Mouse (Mus musculus): ENCODE measurements at regions not wholly inside any gene's neighbourhood (a gene's known extent, or its start where the extent isn't known, plus 50 kb on each side); places are given as distances from the start of the nearest gene placed in this dataset.

DNA sequence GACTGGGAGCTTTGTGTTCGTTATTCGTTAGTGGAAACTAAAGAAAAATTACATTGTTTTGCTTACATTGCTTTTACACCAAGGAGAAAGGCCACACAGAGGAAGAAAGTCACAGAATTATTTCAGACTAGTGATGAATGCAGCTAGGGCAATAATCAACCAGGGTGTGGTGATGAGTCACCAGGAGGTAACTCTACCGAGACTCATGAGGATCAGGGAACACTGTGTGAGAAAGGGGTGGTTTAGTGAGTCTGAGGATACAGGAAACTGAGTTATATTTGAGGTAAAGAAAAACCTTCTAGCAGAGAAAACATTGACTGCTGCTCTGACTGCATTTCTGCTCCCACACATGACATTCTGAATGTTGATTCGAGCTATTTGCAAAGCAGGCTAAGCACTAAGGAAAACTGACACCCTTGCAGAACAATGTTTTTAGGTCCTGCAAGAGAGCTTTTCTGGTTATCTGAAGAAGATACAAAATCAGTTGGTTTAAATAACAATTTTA, 87.1 kb upstream of the Ldb2 start:
- H3K4me1 ChIP-seq (ENCODE audit: control insufficient read depth, low read depth, low read length), result no peaks in the 10 kb centered on the region
- H3K9me3 ChIP-seq (replicated peaks; ENCODE audit: control insufficient read depth, low read length), result no peaks in the 10 kb centered on the region
- no peaks in the 10 kb centered on the region for H3K36me3 ChIP-seq (ENCODE audit: control insufficient read depth, insufficient read depth)
- H3K4me2 ChIP-seq (ENCODE audit: low read depth, low read length), result no peak overlapping the region
- no peak overlapping the region for H3K4me3 ChIP-seq (ENCODE audit: low read depth, low read length)
- no peaks in the 10 kb centered on the region for H3K27me3 ChIP-seq (ENCODE audit: control insufficient read depth, insufficient read depth, low read depth, low read length)
- 53% methylated on average over 4 of the region's 4 CpGs for WGBS (ENCODE audit: insufficient replicate concordance)
- no peak overlapping the region for H3K27ac ChIP-seq (ENCODE audit: low read length)
- no peak overlapping the region for H3K9ac ChIP-seq (ENCODE audit: low read depth, low read length)
- no peak for ATAC-seq (ENCODE audit: low read depth)

DNA sequence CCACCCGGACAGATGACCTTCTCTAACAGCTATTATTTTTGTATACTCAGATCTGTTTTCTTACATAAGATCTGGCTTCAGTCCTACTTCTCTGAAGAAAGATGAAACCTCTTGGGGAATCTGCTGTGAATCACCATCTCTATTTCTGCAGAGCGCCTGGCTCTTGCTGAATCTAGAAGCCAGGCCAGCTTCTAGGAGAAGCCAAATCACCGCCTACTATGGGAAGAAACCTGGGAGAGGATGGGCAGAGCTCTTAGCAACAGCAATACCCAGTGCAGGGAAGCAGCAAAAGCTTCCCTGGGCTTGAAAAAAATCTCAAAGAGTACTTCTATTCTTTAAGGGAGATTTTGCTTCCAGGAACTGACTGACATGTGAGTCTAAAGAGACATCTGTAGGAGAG, 77.5 kb upstream of the Ldb2 start:
- Histone ChIP-seq H3K4me3 (ENCODE audit: low read depth, low read length) (no peak overlapping the region), H3K9ac (ENCODE audit: low read depth, low read length) (no peak overlapping the region), H3K27me3 (ENCODE audit: control insufficient read depth, insufficient read depth, low read depth, low read length) (no peaks in the 10 kb centered on the region), H3K27ac (ENCODE audit: low read length) (no peak overlapping the region), H3K36me3 (ENCODE audit: control insufficient read depth, insufficient read depth) (no peaks in the 10 kb centered on the region), H3K9me3 (replicated peaks; ENCODE audit: control insufficient read depth, low read length) (no peaks in the 10 kb centered on the region), H3K4me2 (ENCODE audit: low read depth, low read length) (no peak overlapping the region), H3K4me1 (ENCODE audit: control insufficient read depth, low read depth, low read length) (no peaks in the 10 kb centered on the region)
- ATAC-seq (ENCODE audit: low read depth), result no peak
- WGBS (ENCODE audit: insufficient replicate concordance), result 58% methylated on average over 3 of the region's 3 CpGs

DNA sequence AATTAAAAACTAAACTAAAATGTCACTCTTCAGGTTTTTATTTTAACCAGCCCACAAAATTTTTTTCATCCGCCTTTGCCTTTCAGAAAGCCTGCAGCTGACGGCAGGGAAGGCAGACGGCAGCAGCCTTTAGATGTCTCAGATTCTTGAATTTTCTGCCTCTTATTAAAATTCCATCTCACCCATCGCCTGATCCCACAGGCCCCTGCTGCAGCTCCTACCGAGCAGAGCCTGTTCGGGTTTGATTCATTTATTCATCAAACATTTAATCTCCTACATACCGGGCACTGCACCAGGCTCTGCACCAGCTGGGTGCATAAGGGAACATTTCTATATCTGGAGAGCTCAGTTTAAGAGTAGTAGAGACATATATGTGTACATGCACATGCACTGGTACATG, 72.8 kb upstream of the Ldb2 start:
- H3K9ac ChIP-seq (ENCODE audit: low read depth, low read length), result no peak overlapping the region
- no peak overlapping the region for H3K4me3 ChIP-seq (ENCODE audit: low read depth, low read length)
- no peaks in the 10 kb centered on the region for H3K9me3 ChIP-seq (replicated peaks; ENCODE audit: control insufficient read depth, low read length)
- no peaks in the 10 kb centered on the region for H3K4me1 ChIP-seq (ENCODE audit: control insufficient read depth, low read depth, low read length)
- WGBS (ENCODE audit: insufficient replicate concordance), result 59% methylated on average over 7 of the region's 7 CpGs
- H3K27ac ChIP-seq (ENCODE audit: low read length), result no peak overlapping the region
- no peak overlapping the region for H3K4me2 ChIP-seq (ENCODE audit: low read depth, low read length)
- no peaks in the 10 kb centered on the region for H3K27me3 ChIP-seq (ENCODE audit: control insufficient read depth, insufficient read depth, low read depth, low read length)
- H3K36me3 ChIP-seq (ENCODE audit: control insufficient read depth, insufficient read depth), result no peaks in the 10 kb centered on the region
- ATAC-seq (ENCODE audit: low read depth), result no peak

DNA sequence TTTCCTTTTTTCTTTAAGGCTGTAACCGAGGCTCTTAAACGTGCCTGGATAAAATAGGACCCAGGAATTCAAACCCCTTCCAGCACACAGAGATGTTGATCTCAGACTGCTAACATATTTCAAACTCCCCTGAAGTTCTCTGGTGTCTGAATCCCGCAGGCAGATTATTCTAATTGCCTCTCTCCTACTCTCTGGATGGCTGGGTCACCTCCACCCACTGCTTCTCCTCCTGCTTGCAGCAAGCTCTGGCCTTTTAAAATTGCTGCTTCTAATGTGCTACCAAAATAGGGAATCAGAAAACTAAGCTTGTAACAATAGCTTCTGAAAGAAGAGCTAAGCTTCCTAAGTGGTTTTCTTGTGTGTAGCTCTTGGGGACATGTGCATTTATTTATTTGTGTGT, 64.4 kb upstream of the Ldb2 start:
- no peaks in the 10 kb centered on the region for H3K4me1 ChIP-seq (ENCODE audit: control insufficient read depth, low read depth, low read length)
- no peak for ATAC-seq (ENCODE audit: low read depth)
- H3K9ac ChIP-seq (ENCODE audit: low read depth, low read length), result no peak overlapping the region
- H3K27ac ChIP-seq (ENCODE audit: low read length), result no peak overlapping the region
- no peak overlapping the region for H3K4me2 ChIP-seq (ENCODE audit: low read depth, low read length)
- no peak overlapping the region for H3K4me3 ChIP-seq (ENCODE audit: low read depth, low read length)
- H3K9me3 ChIP-seq (replicated peaks; ENCODE audit: control insufficient read depth, low read length), result no peaks in the 10 kb centered on the region
- H3K36me3 ChIP-seq (ENCODE audit: control insufficient read depth, insufficient read depth), result no peaks in the 10 kb centered on the region
- no peaks in the 10 kb centered on the region for H3K27me3 ChIP-seq (ENCODE audit: control insufficient read depth, insufficient read depth, low read depth, low read length)
- WGBS (ENCODE audit: insufficient replicate concordance), result 40% methylated on average over 3 of the region's 3 CpGs

DNA sequence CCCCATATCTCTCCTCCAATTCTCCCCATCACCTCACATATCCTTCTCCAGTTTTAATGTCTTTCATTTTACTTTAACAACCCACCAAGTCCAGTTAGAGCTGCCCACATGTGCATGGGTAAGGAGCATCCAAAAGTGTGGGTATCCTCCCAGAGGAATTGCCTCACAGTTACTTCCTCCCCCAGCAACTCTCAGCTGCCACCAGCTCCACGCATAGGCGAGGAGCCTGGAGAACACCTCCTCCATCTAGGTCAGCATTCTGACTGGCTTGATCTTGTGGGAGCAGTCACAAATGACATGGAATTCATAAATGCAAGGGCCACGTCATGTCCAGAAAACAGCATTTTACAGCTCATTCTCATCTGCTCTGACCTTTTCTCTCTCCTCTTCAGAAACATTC, 63.9 kb upstream of the Ldb2 start:
- Histone ChIP-seq H3K36me3 (ENCODE audit: control insufficient read depth, insufficient read depth) (no peaks in the 10 kb centered on the region), H3K27me3 (ENCODE audit: control insufficient read depth, insufficient read depth, low read depth, low read length) (no peaks in the 10 kb centered on the region), H3K9ac (ENCODE audit: low read depth, low read length) (no peak overlapping the region), H3K9me3 (replicated peaks; ENCODE audit: control insufficient read depth, low read length) (no peaks in the 10 kb centered on the region), H3K4me1 (ENCODE audit: control insufficient read depth, low read depth, low read length) (no peaks in the 10 kb centered on the region), H3K4me2 (ENCODE audit: low read depth, low read length) (no peak overlapping the region), H3K27ac (ENCODE audit: low read length) (no peak overlapping the region), H3K4me3 (ENCODE audit: low read depth, low read length) (no peak overlapping the region)
- WGBS (ENCODE audit: insufficient replicate concordance), result 59% methylated on average over 3 of the region's 3 CpGs
- ATAC-seq (ENCODE audit: low read depth), result no peak

DNA sequence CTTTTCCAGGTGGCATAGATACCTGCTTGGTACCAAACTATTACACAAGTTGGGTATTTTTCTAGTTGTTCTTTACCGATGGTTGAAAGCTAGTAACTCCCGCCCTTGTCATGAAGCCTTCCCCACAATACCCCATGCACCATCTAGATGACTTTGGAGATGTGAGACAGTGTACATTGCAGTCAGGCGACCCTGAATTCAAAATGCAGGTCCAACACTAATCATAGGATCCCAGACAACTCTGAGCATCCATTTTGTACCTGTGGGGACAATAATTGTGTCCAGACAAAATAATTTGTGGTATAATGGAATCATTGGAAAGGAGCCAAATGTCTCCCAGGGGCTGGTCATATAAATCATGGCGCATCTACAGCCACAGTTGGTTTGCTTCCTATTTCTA, 54.7 kb upstream of the Ldb2 start:
- H3K4me3 ChIP-seq (ENCODE audit: low read depth, low read length), result no peak overlapping the region
- no peaks in the 10 kb centered on the region for H3K36me3 ChIP-seq (ENCODE audit: control insufficient read depth, insufficient read depth)
- no peaks in the 10 kb centered on the region for H3K9me3 ChIP-seq (replicated peaks; ENCODE audit: control insufficient read depth, low read length)
- no peak overlapping the region for H3K27ac ChIP-seq (ENCODE audit: low read length)
- no peaks in the 10 kb centered on the region for H3K27me3 ChIP-seq (ENCODE audit: control insufficient read depth, insufficient read depth, low read depth, low read length)
- ATAC-seq (ENCODE audit: low read depth), result no peak
- no peak overlapping the region for H3K9ac ChIP-seq (ENCODE audit: low read depth, low read length)
- no peak overlapping the region for H3K4me2 ChIP-seq (ENCODE audit: low read depth, low read length)
- H3K4me1 ChIP-seq (ENCODE audit: control insufficient read depth, low read depth, low read length), result no peaks in the 10 kb centered on the region
- WGBS (ENCODE audit: insufficient replicate concordance), result 65% methylated on average over 4 of the region's 4 CpGs

All from liver, embryonic 16.5 days (tissue).